Mouse (Mus musculus) right cerebral cortex, postnatal 14 days (tissue): ENCODE measurements around the gene Atxn10.

ENCODE experiments used
- DNase-seq: peaks from one replicate; pipeline ENCODE4 v3.0.0; 2022

The Atxn10 gene

DNA sequence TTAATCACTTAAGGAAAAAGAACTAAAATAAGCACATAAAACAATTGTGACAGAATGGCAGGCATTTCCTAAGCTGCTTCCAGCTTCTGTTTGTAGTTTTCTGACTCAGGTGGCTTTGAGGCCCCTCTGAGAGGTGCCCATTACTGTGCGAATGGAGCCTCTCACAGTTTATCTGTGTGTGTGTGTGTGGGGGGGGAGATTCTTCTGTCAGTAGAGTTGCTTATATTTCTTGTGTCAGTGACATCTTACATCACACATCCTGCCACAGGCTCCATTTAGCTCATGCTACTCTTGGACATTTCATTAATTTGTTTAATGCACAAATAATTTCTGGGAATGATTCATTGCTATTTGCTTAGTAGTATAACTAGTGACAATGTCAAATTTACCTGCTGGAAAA lies 70.8 kb downstream of the Atxn10 start:
- no peak for DNase-seq

GRCm38 (mm10) chr15:85407342-85407741 lies 71.3 kb downstream of the Atxn10 start:
- no peak for DNase-seq

DNA sequence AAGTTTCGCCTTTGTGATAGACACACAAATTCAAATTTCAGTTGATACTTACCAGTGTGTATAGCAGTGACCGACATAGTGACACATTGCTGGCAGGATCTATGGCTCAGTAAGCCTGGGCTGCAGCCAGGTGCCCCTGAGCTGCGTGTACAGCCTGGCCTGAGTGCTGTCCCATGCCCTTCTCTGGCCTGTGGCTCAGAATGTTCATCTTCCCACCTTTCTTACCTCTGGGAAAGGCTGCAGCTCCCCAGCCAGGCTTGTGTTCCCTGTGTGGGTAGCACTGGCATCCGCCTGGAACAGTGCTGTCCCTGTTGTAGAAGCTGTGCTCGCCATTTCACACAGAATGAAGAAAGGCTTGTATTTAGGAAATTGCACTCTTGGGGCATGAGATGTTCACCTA lies 72.7 kb downstream of the Atxn10 start:
- no peak for DNase-seq

- no peak for DNase-seq
Observed at GRCm38 (mm10) chr15:85409245-85409783, 73.3 kb downstream of the Atxn10 start.

DNA sequence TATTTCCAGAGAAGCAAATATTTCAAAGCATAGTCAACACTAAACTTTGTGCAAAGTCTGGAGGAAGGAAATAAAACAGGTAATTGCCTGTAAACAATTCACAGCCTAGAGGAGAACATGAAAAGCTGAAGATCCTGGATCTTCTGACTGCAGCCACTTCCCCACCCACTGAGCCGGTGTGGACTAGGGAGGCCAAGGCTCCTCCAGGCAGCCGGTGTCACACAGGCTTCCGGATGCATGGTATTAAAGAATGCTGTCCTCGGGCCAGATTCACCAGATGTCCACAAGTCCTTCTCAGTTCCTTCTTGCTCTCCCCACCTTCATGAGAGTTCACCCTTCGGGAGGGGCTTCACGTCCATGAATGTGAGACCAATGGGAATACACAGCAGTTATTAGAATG lies 73.8 kb downstream of the Atxn10 start:
- DNase-seq = no peak

GRCm38 (mm10) chr15:85414620-85415019 lies 78.6 kb downstream of the Atxn10 start:
- DNase-seq = no peak

DNA sequence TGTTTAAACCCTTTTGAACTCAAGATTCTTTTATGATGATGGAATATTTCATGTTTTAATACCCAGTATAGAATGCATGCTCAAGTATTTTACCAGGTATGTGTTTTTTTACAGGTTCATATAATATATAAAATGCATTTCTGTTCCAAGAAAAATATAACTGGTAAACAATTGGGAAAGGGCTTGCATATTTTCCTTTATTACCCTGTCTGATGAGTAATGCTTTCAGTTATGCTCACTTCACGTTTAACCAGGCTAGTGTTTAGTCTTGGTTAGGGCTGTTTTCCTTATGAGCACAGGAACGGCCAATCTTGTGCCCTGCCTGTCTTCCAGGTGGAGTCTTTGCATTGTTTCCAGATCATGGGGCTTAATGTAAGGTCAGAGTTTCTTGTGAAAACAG lies 84.6 kb downstream of the Atxn10 start:
- no peak for DNase-seq

DNA sequence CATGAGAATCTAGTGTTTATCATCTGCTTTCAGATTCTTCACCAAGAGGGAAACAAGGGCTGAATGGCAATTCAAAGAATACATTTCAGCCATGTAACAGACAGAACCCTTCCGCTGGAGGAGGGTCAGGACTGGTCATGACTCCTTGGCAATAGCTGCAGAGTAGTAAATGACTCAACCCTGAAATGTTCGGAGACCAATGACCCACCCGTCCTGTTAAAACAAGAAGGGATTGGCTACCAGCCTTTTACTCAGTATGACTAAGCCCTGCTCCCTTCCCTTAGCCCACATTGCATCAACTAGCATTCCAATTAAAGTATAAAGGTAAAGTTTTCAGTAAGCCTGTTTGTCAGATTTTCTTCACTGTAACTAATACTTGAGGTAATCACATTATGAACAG lies 88.2 kb downstream of the Atxn10 start:
- no peak for DNase-seq

- peak; percentile 37 for DNase-seq
Observed at GRCm38 (mm10) chr15:85428140-85428539, 92.1 kb downstream of the Atxn10 start.

GRCm38 (mm10) chr15:85442568-85442967 lies 106.5 kb downstream of the Atxn10 start:
- no peak for DNase-seq

DNA sequence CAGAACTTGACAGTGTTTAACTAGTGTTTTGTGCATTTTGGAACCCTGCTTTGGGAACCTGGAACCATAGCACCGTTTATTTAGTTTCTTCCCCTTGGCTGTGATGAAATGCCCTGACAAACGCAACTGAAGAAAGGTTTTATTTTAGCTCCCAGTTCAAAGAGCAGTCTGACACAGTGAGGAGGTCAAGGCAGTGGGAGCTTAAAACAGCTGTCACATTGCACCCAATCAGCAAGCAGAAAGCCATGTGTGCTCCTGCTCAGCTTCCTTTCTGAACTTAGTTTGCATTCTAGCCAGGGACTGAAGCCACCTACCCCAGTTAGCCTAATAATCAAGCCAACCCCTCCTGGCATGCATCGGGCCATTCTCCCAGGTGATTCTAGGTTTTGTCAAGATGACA lies 110.6 kb downstream of the Atxn10 start:
- no peak for DNase-seq

DNA sequence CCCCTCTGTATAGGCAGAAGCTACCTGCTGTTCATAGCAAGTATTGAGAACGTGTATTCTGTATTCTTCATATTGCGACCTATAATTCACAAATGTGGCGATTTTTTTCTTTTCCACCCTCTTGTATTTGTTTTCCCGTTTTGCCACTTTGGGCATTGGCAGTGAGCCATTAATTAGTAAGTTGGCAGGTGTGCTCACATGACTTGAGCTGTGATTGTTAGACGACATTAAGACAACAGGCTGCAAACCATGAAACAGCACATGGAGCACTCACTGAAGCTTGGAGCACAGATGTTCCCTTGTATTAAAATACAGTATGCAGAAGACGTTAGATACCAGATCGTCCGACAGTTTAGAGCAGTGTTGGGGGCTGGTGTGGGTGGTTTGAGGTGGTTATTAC lies 120.8 kb downstream of the Atxn10 start:
- no peak for DNase-seq

GRCm38 (mm10) chr15:85457838-85458237 lies 121.8 kb downstream of the Atxn10 start:
- DNase-seq = no peak

- DNase-seq = no peak
Observed at GRCm38 (mm10) chr15:85458631-85459082, 122.6 kb downstream of the Atxn10 start.

DNA sequence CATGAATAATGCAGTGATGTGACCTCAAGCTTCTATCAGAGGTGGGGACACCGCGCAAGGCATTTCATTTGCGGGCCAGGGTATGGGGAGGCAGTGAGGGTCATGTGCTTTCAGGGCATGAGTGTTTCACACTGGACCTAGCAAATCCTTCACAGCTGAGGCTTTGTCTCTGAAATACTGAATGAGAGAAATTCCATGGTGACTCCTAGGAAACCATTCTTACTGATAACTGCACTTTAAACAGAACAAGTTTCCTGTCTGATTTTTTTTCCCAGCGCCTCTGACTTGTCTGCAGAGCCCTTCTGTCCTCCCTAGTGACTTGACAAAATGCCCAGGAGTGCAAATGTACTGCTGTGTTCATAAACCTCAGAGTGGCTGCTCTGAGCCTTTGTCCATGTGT lies 125.5 kb downstream of the Atxn10 start:
- no peak for DNase-seq

DNA sequence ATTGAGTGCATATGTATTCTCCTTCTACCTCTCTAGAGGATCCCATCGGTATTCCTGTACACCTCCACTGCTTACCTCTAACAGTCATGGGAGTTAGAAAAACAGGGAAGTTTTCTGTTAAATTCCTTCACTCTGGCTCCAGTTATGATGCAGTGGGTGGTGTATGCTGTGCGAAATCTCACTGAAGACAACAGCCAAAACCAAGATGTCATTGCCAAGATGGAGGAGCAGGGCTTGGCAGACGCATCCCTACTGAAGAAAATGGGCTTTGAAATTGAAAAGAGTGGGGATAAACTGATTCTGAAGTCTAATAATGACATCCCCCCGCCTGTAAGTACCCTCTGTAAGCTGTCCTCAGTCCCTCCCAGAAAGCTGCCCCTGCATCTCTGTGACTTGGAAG lies 126.1 kb downstream of the Atxn10 start:
- DNase-seq = no peak

DNA sequence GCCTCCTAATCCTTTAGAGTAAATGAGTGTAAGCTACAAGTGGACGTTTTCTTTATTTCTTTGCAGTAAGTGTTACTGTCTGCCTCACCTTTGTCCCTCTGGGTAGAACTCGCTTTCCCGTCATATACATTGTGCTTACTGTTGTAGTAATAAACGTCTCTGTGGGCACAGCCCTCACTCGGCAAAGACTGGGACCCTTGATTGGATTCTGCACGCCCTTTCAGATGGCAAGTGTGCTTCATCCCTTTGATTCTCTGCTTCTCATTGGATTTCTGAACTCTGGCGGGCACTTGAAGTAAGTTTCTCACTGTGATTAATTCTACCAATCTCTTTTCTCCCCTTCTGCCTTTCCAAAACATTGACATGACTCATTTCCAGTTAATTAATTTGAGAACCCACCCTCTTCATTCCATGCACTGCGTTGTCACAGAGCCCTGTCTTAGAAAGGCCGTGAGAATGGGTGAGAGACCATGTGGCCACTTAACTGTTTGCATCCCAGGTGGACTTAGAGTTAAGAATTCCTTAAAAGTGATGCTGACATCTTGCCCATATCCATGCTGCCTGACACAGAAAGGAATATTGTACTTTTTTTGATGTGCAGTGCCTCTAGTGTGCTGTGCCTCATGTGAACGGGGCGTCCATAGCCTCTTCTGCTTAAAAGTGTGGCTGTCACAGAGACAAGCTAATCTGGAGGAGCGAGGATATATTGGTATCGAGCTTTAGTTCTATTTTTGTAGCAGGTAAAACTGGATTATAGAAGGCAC lies 127.2 kb downstream of the Atxn10 start:
- DNase-seq = no peak

- no peak for DNase-seq
Observed at GRCm38 (mm10) chr15:85464190-85464589, 128.1 kb downstream of the Atxn10 start.

DNA sequence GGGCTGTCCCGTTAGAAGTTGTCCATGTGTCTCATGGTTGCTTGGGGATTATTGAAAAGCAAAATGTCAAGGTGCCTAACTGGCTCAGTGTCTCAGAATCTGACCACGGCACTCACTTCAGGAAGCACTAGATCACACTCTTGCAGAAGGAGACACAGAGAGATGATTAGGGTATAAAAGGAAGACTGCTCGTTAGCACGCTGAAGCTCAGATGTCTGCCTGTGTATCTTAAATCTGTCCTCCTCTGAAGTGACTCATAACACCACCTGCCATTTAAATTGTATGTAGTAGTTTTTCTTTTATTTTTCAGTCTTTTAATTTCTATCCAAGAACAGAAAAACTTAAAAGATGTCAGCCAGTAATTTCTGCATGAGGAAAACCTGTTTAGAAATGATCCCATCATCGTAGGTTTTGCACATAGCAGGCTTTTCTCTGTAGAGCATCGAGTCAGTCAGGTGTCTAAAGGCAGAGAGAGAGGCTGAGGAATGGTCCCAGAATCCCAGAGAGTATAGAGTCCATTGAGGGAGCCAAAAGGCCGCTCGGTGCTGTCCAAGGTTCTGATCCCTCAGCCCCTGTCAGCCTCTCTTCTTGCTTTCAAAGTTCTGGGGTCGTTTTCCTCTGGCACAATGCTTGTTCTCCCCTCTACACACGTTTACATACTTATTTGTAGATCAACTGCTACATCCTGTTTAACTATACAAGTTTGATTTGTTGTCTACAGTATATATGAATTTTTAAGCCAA lies 128.9 kb downstream of the Atxn10 start:
- DNase-seq = no peak

- no peak for DNase-seq
Observed at GRCm38 (mm10) chr15:85466456-85467067, 130.5 kb downstream of the Atxn10 start.

DNA sequence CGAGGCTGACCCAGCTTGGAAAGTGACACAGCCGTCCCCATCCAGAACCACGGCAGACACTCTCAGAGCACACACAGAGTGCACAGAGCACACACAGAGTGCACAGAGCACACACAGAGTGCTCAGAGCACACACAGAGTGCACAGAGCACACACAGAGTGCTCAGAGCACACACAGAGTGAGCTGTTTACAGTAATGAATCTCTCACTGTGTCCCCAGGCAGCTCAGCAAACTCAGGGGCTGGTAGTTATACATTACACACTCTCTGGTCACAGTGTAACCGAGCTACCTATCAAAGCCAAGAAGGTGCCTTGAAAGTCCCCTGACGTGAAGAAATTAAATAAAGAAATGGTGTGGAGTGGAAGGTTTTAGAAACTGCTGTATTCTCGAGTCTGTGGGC lies 133.4 kb downstream of the Atxn10 start:
- no peak for DNase-seq

GRCm38 (mm10) chr15:85474697-85475096 lies 138.7 kb downstream of the Atxn10 start:
- DNase-seq = peak; percentile 22

DNA sequence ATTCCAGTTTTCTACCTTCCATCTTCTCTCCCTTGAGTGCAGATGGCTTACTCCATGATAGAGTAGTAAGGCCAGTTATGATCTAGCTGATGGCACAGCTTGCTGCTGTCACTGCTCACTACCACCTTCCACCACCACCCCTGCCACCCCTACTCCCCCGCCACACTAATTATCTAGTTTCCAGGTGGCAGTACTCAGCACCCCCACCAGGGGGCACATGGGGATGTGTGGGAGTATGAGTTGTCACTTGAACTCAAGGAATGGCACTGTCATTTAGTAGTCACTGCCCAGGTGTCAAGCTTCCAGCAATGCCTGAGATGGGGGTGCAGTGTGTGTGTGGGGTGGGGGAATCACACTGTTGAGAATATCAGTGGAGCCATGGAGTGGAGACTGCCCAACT lies 141.5 kb downstream of the Atxn10 start:
- DNase-seq = peak; percentile 57

- no peak for DNase-seq
Observed at GRCm38 (mm10) chr15:85479365-85479764, 143.3 kb downstream of the Atxn10 start.
